Mouse (Mus musculus) kidney, postnatal 10 days (tissue): ENCODE results near the gene Ppil2.

Experiments used
- DNase-seq: peaks from one replicate; pipeline ENCODE4 v3.0.0; 2021; ENCODE audit warnings: mixed read lengths

Ppil2 gene

GRCm38 (mm10) chr16:17096938-17097337 is 14.1 kb downstream of the Ppil2 start:
- no peak for DNase-seq

- DNase-seq, result no peak
Measured at GRCm38 (mm10) chr16:17088346-17088745, 22.7 kb downstream of the Ppil2 start.

- no peak for DNase-seq
Measured at GRCm38 (mm10) chr16:17086669-17087193, 24.3 kb downstream of the Ppil2 start.

- DNase-seq, result no peak
Measured at GRCm38 (mm10) chr16:17086241-17086640, 24.8 kb downstream of the Ppil2 start.

GRCm38 (mm10) chr16:17085636-17086035 is 25.4 kb downstream of the Ppil2 start:
- no peak for DNase-seq

GRCm38 (mm10) chr16:17082121-17082792 is 28.8 kb downstream of the Ppil2 start:
- DNase-seq, result no peak

- no peak for DNase-seq
Measured at GRCm38 (mm10) chr16:17078101-17078500, 33.0 kb downstream of the Ppil2 start.

- DNase-seq, result no peak
Measured at GRCm38 (mm10) chr16:17076869-17077268, 34.2 kb downstream of the Ppil2 start.

- no peak for DNase-seq
Measured at GRCm38 (mm10) chr16:17076301-17076700, 34.8 kb downstream of the Ppil2 start.

GRCm38 (mm10) chr16:17073000-17073399 is 38.1 kb downstream of the Ppil2 start:
- DNase-seq, result no peak

GRCm38 (mm10) chr16:17070716-17071115 is 40.3 kb downstream of the Ppil2 start:
- no peak for DNase-seq

GRCm38 (mm10) chr16:17069511-17070443 is 41.3 kb downstream of the Ppil2 start, which contains the start of gene Ypel1:
Gene Ypel1 (plus strand): TSS chr16:17069696.
- peak; percentile 95 for DNase-seq

- DNase-seq, result no peak
Measured at GRCm38 (mm10) chr16:17067552-17067951, 43.5 kb downstream of the Ppil2 start.

GRCm38 (mm10) chr16:17062338-17062737 is 48.7 kb downstream of the Ppil2 start:
- DNase-seq, result no peak

- no peak for DNase-seq
Measured at GRCm38 (mm10) chr16:17055584-17055983, 55.5 kb downstream of the Ppil2 start.

- DNase-seq, result no peak
Measured at GRCm38 (mm10) chr16:17053903-17054302, 57.2 kb downstream of the Ppil2 start.

- no peak for DNase-seq
Measured at GRCm38 (mm10) chr16:17052087-17052486, 59.0 kb downstream of the Ppil2 start.

GRCm38 (mm10) chr16:17049886-17050285 is 61.2 kb downstream of the Ppil2 start:
- DNase-seq, result no peak

- no peak for DNase-seq
Measured at GRCm38 (mm10) chr16:17045287-17045686, 65.8 kb downstream of the Ppil2 start.

- DNase-seq, result no peak
Measured at GRCm38 (mm10) chr16:17044320-17044719, 66.7 kb downstream of the Ppil2 start.

- DNase-seq, result no peak
Measured at GRCm38 (mm10) chr16:17041417-17041816, 69.6 kb downstream of the Ppil2 start.

- no peak for DNase-seq
Measured at GRCm38 (mm10) chr16:17040716-17041115, 70.3 kb downstream of the Ppil2 start.
